Mouse (Mus musculus) midbrain, postnatal 0 days (tissue): ENCODE data around the gene Hist1h2ac. TPM values are rescaled to one million over a fixed set of nuclear protein-coding genes. Genes with fewer than 3 reads are reported as not detected.
A peak's percentile ranks its signal among the peaks of the same experiment; 100 is the strongest.
"Not testable (repeated sequence)": the region's sequence is repeated elsewhere in the genome, so short reads cannot be mapped to it uniquely, and the experiment has no call there.

Experiments used
- ATAC-seq: fragments of 200-750 bp; cut with Nextera tagmentation; 2 replicates; pipeline ENCODE4 v1.8.0; 2017; ENCODE audit warnings: moderate number of reproducible peaks, mild to moderate bottlenecking, moderate TSS enrichment, moderate library complexity; ENCODE audit not compliant: low FRiP score
- DNase-seq: peaks from one replicate; pipeline ENCODE4 v3.0.0-alpha.2; 2015; ENCODE audit warnings: low spot score
- H3K27ac ChIP-seq: fragments of 300-500 bp; sonication (generic); 2 replicates; pipeline ENCODE4 v1.5.1; 2014; ENCODE audit warnings: low read depth, mild to moderate bottlenecking, low read length, mixed read lengths
- H3K27me3 ChIP-seq: fragments of 300-500 bp; sonication (generic); 2 replicates; pipeline ENCODE4 v1.6.1; 2014; ENCODE audit warnings: low read length, control low read depth, mixed read lengths; ENCODE audit not compliant: insufficient read depth
- H3K36me3 ChIP-seq: fragments of 300-500 bp; sonication (generic); 2 replicates; pipeline ENCODE4 v1.6.1; 2014; ENCODE audit warnings: low read length, control low read depth, mixed read lengths; ENCODE audit not compliant: insufficient read depth
- H3K4me1 ChIP-seq: fragments of 300-500 bp; sonication (generic); 2 replicates; pipeline ENCODE4 v1.6.1; 2014; ENCODE audit warnings: mild to moderate bottlenecking, control low read depth, antibody characterized with exemption, low read length, mixed read lengths; ENCODE audit not compliant: insufficient read depth
- H3K4me2 ChIP-seq: fragments of 300-500 bp; sonication (generic); 2 replicates; pipeline ENCODE4 v1.6.1; 2014; ENCODE audit warnings: low read depth, mild to moderate bottlenecking, low read length, mixed read lengths; ENCODE audit not compliant: poor library complexity, severe bottlenecking
- H3K4me3 ChIP-seq: fragments of 300-500 bp; sonication (generic); 2 replicates; pipeline ENCODE4 v1.5.1; 2014; ENCODE audit warnings: low read depth, mild to moderate bottlenecking, low read length, moderate library complexity
- H3K9ac ChIP-seq: fragments of 300-500 bp; sonication (generic); replicated peaks from 2 replicates; pipeline ENCODE4 v1.6.1; 2014; ENCODE audit warnings: mild to moderate bottlenecking, low read length, moderate library complexity, mixed read lengths; ENCODE audit not compliant: poor library complexity, severe bottlenecking
- H3K9me3 ChIP-seq: fragments of 300-500 bp; sonication (generic); 2 replicates; pipeline ENCODE4 v1.6.1; 2016; ENCODE audit warnings: low read length, control low read depth
- CTCF ChIP-seq: IDR thresholded peaks from 2 replicates; pipeline ENCODE4 v1.5.1; 2016; ENCODE audit warnings: antibody characterized with exemption, mild to moderate bottlenecking
- WGBS: fragments of 180-500 bp; shearing (Covaris S2); extraction: QIAGEN DNeasy Blood & Tissue Kit; methylation state at CpG from one replicate; pipeline ENCODE4 v1.1.7; 2014; 5-methylcytosine and 5-hydroxymethylcytosine counted together
- microRNA-seq: library from miRNA; unstranded; fragments of <30 nt; microRNA quantifications from one replicate; pipeline ENCODE4, GENCODE M21; 2016; ENCODE audit warnings: borderline number of aligned reads
- polyA plus RNA-seq: library from polyadenylated mRNA; unstranded; fragments of >200 nt; fragmentation: Nextera tagmentation; extraction: Ambion mirVana; gene quantifications from 2 replicates; pipeline ENCODE4 v1.2.1, GENCODE M21; 2015
- total RNA-seq: library from RNA; depleted of rRNA; stranded (reverse); fragments of >200 nt; gene quantifications from 2 replicates; pipeline ENCODE4 v1.2.3, GENCODE M21; 2014; rRNA removed

Gene Hist1h2ac
- total and polyA plus RNA-seq, 2 experiments from 2014 or later = 0.28 to 45.8 TPM

- peak; percentile 81 for ATAC-seq
- TF ChIP-seq CTCF = peak; percentile 24; the same call in 1 of the 2 replicates
- Histone ChIP-seq H3K27ac (peak overlapping the region; percentile 84; the same call in 1 of the 2 replicates), H3K4me1 (peaks cover 10% of the 10 kb centered on the region; the same call in 1 of the 2 replicates), H3K4me3 (peak overlapping the region; percentile 45), H3K4me2 (peak overlapping the region; percentile 59)
- 18% methylated on average over 12 of the region's 30 CpGs for WGBS
- H3K9me3 ChIP-seq, H3K36me3 ChIP-seq, H3K9ac ChIP-seq, DNase-seq, H3K27me3 ChIP-seq: not testable (repeated sequence)
Measured at GRCm38 (mm10) chr13:23682947-23683754, 597 bp downstream of the Hist1h2ac start.

- WGBS = 57% methylated on average over 1 of the region's 1 CpGs
- Histone ChIP-seq H3K27ac (no peak overlapping the region), H3K4me3 (no peak overlapping the region), H3K36me3 (no peaks in the 10 kb centered on the region), H3K9ac (no peak overlapping the region), H3K9me3 (no peaks in the 10 kb centered on the region), H3K27me3 (no peaks in the 10 kb centered on the region), H3K4me1 (peaks cover 10% of the 10 kb centered on the region; the same call in 1 of the 2 replicates), H3K4me2 (peak overlapping the region; percentile 43)
- DNase-seq (no peak), ATAC-seq (no peak)
- no peak for TF ChIP-seq CTCF
Measured at GRCm38 (mm10) chr13:23682623-23682946, 1.2 kb downstream of the Hist1h2ac start.

- WGBS = 91% methylated on average over 6 of the region's 6 CpGs
- ATAC-seq = no peak
Measured at GRCm38 (mm10) chr13:23681990-23682582, 1.7 kb downstream of the Hist1h2ac start.

GRCm38 (mm10) chr13:23662536-23662935 is 21.2 kb downstream of the Hist1h2ac start:
- TF ChIP-seq CTCF = no peak
- DNase-seq = no peak
- Histone ChIP-seq H3K36me3 (no peaks in the 10 kb centered on the region), H3K9me3 (no peaks in the 10 kb centered on the region), H3K27me3 (no peaks in the 10 kb centered on the region), H3K4me1 (no peaks in the 10 kb centered on the region), H3K9ac (no peak overlapping the region), H3K4me2 (no peak overlapping the region), H3K4me3 (no peak overlapping the region), H3K27ac (no peak overlapping the region)
- no peak for ATAC-seq
- WGBS = 66% methylated on average over 3 of the region's 3 CpGs

More at GRCm38 (mm10) chr13:23681990-23682582, 1.7 kb downstream of the Hist1h2ac start:
- H3K27me3 ChIP-seq = no peaks in the 10 kb centered on the region
- no peak overlapping the region for H3K4me2 ChIP-seq
- H3K4me1 ChIP-seq = peaks cover 10% of the 10 kb centered on the region; the same call in 1 of the 2 replicates
- no peak overlapping the region for H3K27ac ChIP-seq
- H3K9me3 ChIP-seq = no peaks in the 10 kb centered on the region
- H3K4me3 ChIP-seq = no peak overlapping the region
- no peak overlapping the region for H3K9ac ChIP-seq
- TF ChIP-seq CTCF = no peak
- no peak for DNase-seq
- H3K36me3 ChIP-seq = no peaks in the 10 kb centered on the region

GRCm38 (mm10) chr13:23659636-23660366 is 23.9 kb downstream of the Hist1h2ac start:
- Histone ChIP-seq H3K9ac (no peak overlapping the region), H3K27me3 (no peaks in the 10 kb centered on the region), H3K4me2 (no peak overlapping the region), H3K27ac (no peak overlapping the region), H3K9me3 (no peaks in the 10 kb centered on the region), H3K4me3 (no peak overlapping the region), H3K36me3 (no peaks in the 10 kb centered on the region), H3K4me1 (no peaks in the 10 kb centered on the region)
- 71% methylated on average over 6 of the region's 6 CpGs for WGBS
- ATAC-seq (no peak), DNase-seq (no peak)
- no peak for TF ChIP-seq CTCF

Small RNA genes lying within 50 kb of the gene (microRNA-seq; reads per million reads assigned to microRNA genes)
- not detected for gene Gm44350

Other genes starting within 250 kb of the Hist1h2ac start
Only the 30 nearest of the 36 such genes appear.
- 52.3 and 293 TPM in 2 replicates for gene Hist1h2af, start 150.0 kb downstream of the Hist1h2ac start, total RNA-seq
- gene Hist1h2af, start 150.0 kb downstream of the Hist1h2ac start, polyA plus RNA-seq = 0.54 and 1.5 TPM in 2 replicates
- gene Hist1h3g, start 148.5 kb downstream of the Hist1h2ac start, total RNA-seq = 99.4 and 262 TPM in 2 replicates
- not detected in 2 replicates for gene Hist1h3g, start 148.5 kb downstream of the Hist1h2ac start, polyA plus RNA-seq
- gene Hist1h2bh, start 140.6 kb downstream of the Hist1h2ac start, total RNA-seq = 8.7 and 34.2 TPM in 2 replicates
- 0.16 TPM in 1 of 2 replicates, not detected in the other for gene Hist1h2bh, start 140.6 kb downstream of the Hist1h2ac start, polyA plus RNA-seq
- gene Hist1h3f, start 139.9 kb downstream of the Hist1h2ac start, total RNA-seq = 154 and 239 TPM in 2 replicates
- 0.21 and 0.23 TPM in 2 replicates for gene Hist1h3f, start 139.9 kb downstream of the Hist1h2ac start, polyA plus RNA-seq
- gene Hist1h4f, start 132.3 kb downstream of the Hist1h2ac start, total RNA-seq = 684 and 753 TPM in 2 replicates
- gene Hist1h4f, start 132.3 kb downstream of the Hist1h2ac start, polyA plus RNA-seq = not detected in 2 replicates
- 21.3 and 23.4 TPM in 2 replicates for gene Hist1h1d, start 130.7 kb downstream of the Hist1h2ac start, total RNA-seq
- 0.04 and 0.07 TPM in 2 replicates for gene Hist1h1d, start 130.7 kb downstream of the Hist1h2ac start, polyA plus RNA-seq
- gene Hist1h3e, start 121.6 kb downstream of the Hist1h2ac start, total RNA-seq = 203 and 384 TPM in 2 replicates
- 1.2 and 1.9 TPM in 2 replicates for gene Hist1h3e, start 121.6 kb downstream of the Hist1h2ac start, polyA plus RNA-seq
- 76.7 and 98.8 TPM in 2 replicates for gene Hist1h2ae, start 112.7 kb downstream of the Hist1h2ac start, total RNA-seq
- gene Hist1h2ae, start 112.7 kb downstream of the Hist1h2ac start, polyA plus RNA-seq = 4.5 and 5.9 TPM in 2 replicates
- gene Hist1h2bg, start 112.6 kb downstream of the Hist1h2ac start, total RNA-seq = 248 and 572 TPM in 2 replicates
- 2.8 and 4.5 TPM in 2 replicates for gene Hist1h2bg, start 112.6 kb downstream of the Hist1h2ac start, polyA plus RNA-seq
- gene Hist1h2bf, start 109.8 kb downstream of the Hist1h2ac start, total RNA-seq = 194 and 327 TPM in 2 replicates
- 0.43 TPM in 1 of 2 replicates, not detected in the other for gene Hist1h2bf, start 109.8 kb downstream of the Hist1h2ac start, polyA plus RNA-seq
- gene Hist1h2ad, start 109.6 kb downstream of the Hist1h2ac start, total RNA-seq = 162 and 232 TPM in 2 replicates
- gene Hist1h2ad, start 109.6 kb downstream of the Hist1h2ac start, polyA plus RNA-seq = not detected in 2 replicates
- gene Hist1h3d, start 108.2 kb downstream of the Hist1h2ac start, total RNA-seq = 49.8 and 92.5 TPM in 2 replicates
- gene Hist1h3d, start 108.2 kb downstream of the Hist1h2ac start, polyA plus RNA-seq = 0.42 and 0.55 TPM in 2 replicates
- 900 and 1,141 TPM in 2 replicates for gene Hist1h4d, start 102.3 kb downstream of the Hist1h2ac start, total RNA-seq
- 18.0 and 18.8 TPM in 2 replicates for gene Hist1h4d, start 102.3 kb downstream of the Hist1h2ac start, polyA plus RNA-seq
- 75.1 and 75.2 TPM in 2 replicates for gene Hist1h2be, start 62.8 kb downstream of the Hist1h2ac start, total RNA-seq
- gene Hist1h2be, start 62.8 kb downstream of the Hist1h2ac start, polyA plus RNA-seq = 0.32 and 0.33 TPM in 2 replicates
- 159 and 160 TPM in 2 replicates for gene Hist1h1e, start 61.4 kb downstream of the Hist1h2ac start, total RNA-seq
- gene Hist1h1e, start 61.4 kb downstream of the Hist1h2ac start, polyA plus RNA-seq = 8.0 and 9.5 TPM in 2 replicates
- gene Hist1h2bc, start 251 bp upstream of the Hist1h2ac start, total RNA-seq = 66.3 and 125 TPM in 2 replicates
- gene Hist1h2bc, start 251 bp upstream of the Hist1h2ac start, polyA plus RNA-seq = 23.7 and 28.6 TPM in 2 replicates
- 0.93 TPM in 1 of 2 replicates, not detected in the other for gene Hist1h1t, start 11.9 kb upstream of the Hist1h2ac start, total RNA-seq
- not detected in 2 replicates for gene Hist1h1t, start 11.9 kb upstream of the Hist1h2ac start, polyA plus RNA-seq
- 622 and 783 TPM in 2 replicates for gene Hist1h4c, start 14.5 kb upstream of the Hist1h2ac start, total RNA-seq
- gene Hist1h4c, start 14.5 kb upstream of the Hist1h2ac start, polyA plus RNA-seq = 1.5 and 2.2 TPM in 2 replicates
- 1.8 and 2.5 TPM in 2 replicates for gene Hfe, start 26.9 kb upstream of the Hist1h2ac start, total RNA-seq
- gene Hfe, start 26.9 kb upstream of the Hist1h2ac start, polyA plus RNA-seq = 4.0 and 5.8 TPM in 2 replicates
- gene Hist1h1c, start 54.9 kb upstream of the Hist1h2ac start, total RNA-seq = 243 and 275 TPM in 2 replicates
- 26.1 and 26.5 TPM in 2 replicates for gene Hist1h1c, start 54.9 kb upstream of the Hist1h2ac start, polyA plus RNA-seq
- gene Hist1h3c, start 61.7 kb upstream of the Hist1h2ac start, total RNA-seq = 206 and 420 TPM in 2 replicates
- gene Hist1h3c, start 61.7 kb upstream of the Hist1h2ac start, polyA plus RNA-seq = not detected in 2 replicates
- 491 and 821 TPM in 2 replicates for gene Hist1h2bb, start 62.8 kb upstream of the Hist1h2ac start, total RNA-seq
- gene Hist1h2bb, start 62.8 kb upstream of the Hist1h2ac start, polyA plus RNA-seq = 0.61 TPM in 1 of 2 replicates, not detected in the other
- 98.5 and 290 TPM in 2 replicates for gene Hist1h2ab, start 67.2 kb upstream of the Hist1h2ac start, total RNA-seq
- gene Hist1h2ab, start 67.2 kb upstream of the Hist1h2ac start, polyA plus RNA-seq = 2.1 and 2.4 TPM in 2 replicates
- 124 and 290 TPM in 2 replicates for gene Hist1h3b, start 68.3 kb upstream of the Hist1h2ac start, total RNA-seq
- gene Hist1h3b, start 68.3 kb upstream of the Hist1h2ac start, polyA plus RNA-seq = 0.50 and 0.51 TPM in 2 replicates
- gene Hist1h4b, start 73.1 kb upstream of the Hist1h2ac start, total RNA-seq = 143 and 315 TPM in 2 replicates
- gene Hist1h4b, start 73.1 kb upstream of the Hist1h2ac start, polyA plus RNA-seq = 1.6 and 2.0 TPM in 2 replicates
- 171 and 405 TPM in 2 replicates for gene Hist1h4a, start 77.3 kb upstream of the Hist1h2ac start, total RNA-seq
- gene Hist1h4a, start 77.3 kb upstream of the Hist1h2ac start, polyA plus RNA-seq = not detected in 2 replicates
- gene Hist1h3a, start 78.4 kb upstream of the Hist1h2ac start, total RNA-seq = 322 and 620 TPM in 2 replicates
- 0.99 and 1.4 TPM in 2 replicates for gene Hist1h3a, start 78.4 kb upstream of the Hist1h2ac start, polyA plus RNA-seq
- 90.8 and 138 TPM in 2 replicates for gene Hist1h1a, start 79.7 kb upstream of the Hist1h2ac start, total RNA-seq
- gene Hist1h1a, start 79.7 kb upstream of the Hist1h2ac start, polyA plus RNA-seq = not detected in 2 replicates
- not detected in 2 replicates for gene Trim38, start 86.0 kb upstream of the Hist1h2ac start, total RNA-seq
- 0.10 TPM in 1 of 2 replicates, not detected in the other for gene Trim38, start 86.0 kb upstream of the Hist1h2ac start, polyA plus RNA-seq
- 0.11 TPM in 1 of 2 replicates, not detected in the other for gene Slc17a2, start 123.0 kb upstream of the Hist1h2ac start, total RNA-seq
- gene Slc17a2, start 123.0 kb upstream of the Hist1h2ac start, polyA plus RNA-seq = not detected in 2 replicates